Mouse (Mus musculus) left cerebral cortex, adult 2 months (tissue): ENCODE measurements at regions not wholly inside any gene's neighbourhood (a gene's known extent, or its start where the extent isn't known, plus 50 kb on each side); places are given as distances from the start of the nearest gene placed in this dataset.
"Not testable (repeated sequence)": the region's sequence is repeated elsewhere in the genome, so short reads cannot be mapped to it uniquely, and the experiment has no call there.

ENCODE experiments used
- DNase-seq, 2 experiments: peaks; one replicate each; pipeline ENCODE4 v3.0.0; 2021 to 2022; ENCODE audit warnings: low spot score in 2 of 2, mixed read lengths in 1 of 2; ENCODE audit errors: extremely low spot score in 1 of 2
- H3K27ac ChIP-seq: fragments of 200-600 bp; 2 replicates; pipeline ENCODE4 v1.8.1; 2022
- H3K4me3 ChIP-seq: fragments of 200-600 bp; 2 replicates; pipeline ENCODE4 v1.8.1; 2022
- CTCF ChIP-seq: fragments of 200-600 bp; IDR thresholded peaks from 2 replicates; pipeline ENCODE4 v1.8.1; 2022; ENCODE audit warnings: antibody characterized with exemption, mild to moderate bottlenecking, moderate library complexity
- intact Hi-C: fragments of 180-260 bp; cut with DNase I; formaldehyde crosslinking; loops from one replicate; pipeline ENCODE4 v1.15.1; 2025

DNA sequence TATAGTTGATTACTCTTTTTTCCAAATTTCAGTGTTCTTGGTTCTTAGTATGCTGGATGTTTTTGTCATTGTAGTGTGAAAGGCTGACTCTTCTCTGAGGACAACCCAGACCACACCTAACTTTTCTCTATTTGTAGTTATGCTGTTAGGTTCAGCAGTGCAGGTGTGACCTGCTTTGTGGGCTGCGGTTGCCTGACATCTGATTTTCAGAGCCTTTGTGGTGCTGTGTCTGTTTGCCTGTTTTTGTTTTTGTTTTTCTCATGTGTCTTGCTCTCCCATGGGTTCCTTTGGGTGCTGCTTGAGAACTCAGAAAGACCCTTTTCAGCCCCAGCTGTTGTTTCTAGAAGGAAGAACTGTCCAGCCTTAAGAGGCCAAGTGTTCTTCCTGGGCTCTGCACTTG lies 52.0 kb upstream of the Trpm1 start:
- DNase-seq = no peak
- intact Hi-C loops = no loop called here
- no peak for TF ChIP-seq CTCF
- Histone ChIP-seq H3K4me3 (no peak overlapping the region), H3K27ac (no peak overlapping the region)

DNA sequence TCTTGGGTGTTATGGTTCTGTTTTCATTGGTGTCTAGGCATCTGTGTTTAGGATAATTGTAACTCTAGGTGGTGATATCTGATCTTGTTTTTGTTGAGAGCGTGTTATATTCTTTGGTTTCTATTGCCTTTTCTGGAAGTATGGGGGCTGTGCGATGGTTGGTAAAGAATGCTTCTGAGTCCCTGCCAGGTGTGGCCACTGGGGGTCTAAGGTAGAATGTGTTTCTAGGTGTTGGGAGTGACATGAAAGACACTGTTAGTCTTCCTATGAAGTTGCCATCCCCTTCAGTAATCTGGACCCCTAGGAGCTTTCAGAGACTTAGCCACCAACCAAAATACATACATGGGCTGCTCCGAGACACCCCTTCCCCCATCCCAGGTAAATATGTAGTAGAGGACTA lies 54.0 kb upstream of the Trpm1 start:
- intact Hi-C loops = no loop called here
- H3K27ac ChIP-seq = no peak overlapping the region
- TF ChIP-seq CTCF = no peak
- DNase-seq = no peak
- no peak overlapping the region for H3K4me3 ChIP-seq

DNA sequence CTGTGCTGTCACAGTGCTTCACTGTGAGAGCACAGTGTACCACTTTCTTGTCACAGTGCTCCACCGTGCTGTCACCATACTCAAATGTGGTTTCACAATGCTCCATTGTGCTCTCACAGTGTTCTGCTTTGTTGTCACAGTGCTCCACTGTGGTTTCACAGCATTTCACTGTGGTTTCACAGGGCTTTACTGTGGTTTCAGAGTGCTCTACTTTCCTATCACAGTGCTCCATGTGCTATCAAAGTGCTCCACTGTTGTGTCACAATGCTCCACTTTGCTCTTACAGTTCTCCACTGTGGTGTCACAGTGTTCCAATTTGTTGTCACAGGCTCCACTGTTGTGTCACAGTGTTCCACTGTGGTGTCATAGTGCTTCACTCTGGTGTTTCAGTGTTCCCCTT lies 63.6 kb upstream of the Trpm1 start:
- no peak for TF ChIP-seq CTCF
- no peak overlapping the region for H3K27ac ChIP-seq
- no peak for DNase-seq
- intact Hi-C loops = no loop called here
- H3K4me3 ChIP-seq = no peak overlapping the region

GRCm38 (mm10) chr7:64089034-64089433 lies 64.6 kb upstream of the Trpm1 start:
- no peak for DNase-seq
- TF ChIP-seq CTCF = no peak
- no peak overlapping the region for H3K4me3 ChIP-seq
- no peak overlapping the region for H3K27ac ChIP-seq
- intact Hi-C loops = no loop called here

GRCm38 (mm10) chr7:64083978-64084377 lies 69.7 kb upstream of the Trpm1 start:
- H3K27ac ChIP-seq, DNase-seq, intact Hi-C loops, H3K4me3 ChIP-seq: not testable (repeated sequence)

- H3K4me3 ChIP-seq = no peak overlapping the region
- H3K27ac ChIP-seq = no peak overlapping the region
- no peak for DNase-seq
- no peak for TF ChIP-seq CTCF
- intact Hi-C loops = no loop called here
These were observed 71.0 kb upstream of the Trpm1 start for GRCm38 (mm10) chr7:64082651-64083050.

GRCm38 (mm10) chr7:64082201-64082600 lies 71.4 kb upstream of the Trpm1 start:
- no peak for DNase-seq
- no peak for TF ChIP-seq CTCF
- intact Hi-C loops = no loop called here
- Histone ChIP-seq H3K4me3 (no peak overlapping the region), H3K27ac (no peak overlapping the region)

DNA sequence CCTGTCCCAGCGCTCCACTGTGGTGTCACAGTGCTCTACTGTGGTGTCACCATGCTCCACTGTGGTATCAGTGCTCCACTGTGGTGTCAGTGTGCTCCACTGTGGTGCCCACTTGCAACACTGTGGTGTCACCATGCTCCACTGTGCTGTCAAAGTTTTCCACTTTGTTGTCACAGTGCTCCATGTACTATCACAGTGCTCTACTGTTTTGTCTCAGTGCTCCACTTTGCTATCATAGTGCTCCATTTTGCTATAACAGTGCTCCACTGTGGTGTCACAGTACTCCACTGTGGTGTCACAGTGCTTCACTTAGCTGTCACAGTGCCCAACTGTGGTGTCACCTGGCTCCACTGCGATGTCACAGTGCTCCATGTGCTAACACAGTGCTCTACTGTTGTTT lies 72.0 kb upstream of the Trpm1 start:
- no peak overlapping the region for H3K27ac ChIP-seq
- intact Hi-C loops = no loop called here
- no peak for TF ChIP-seq CTCF
- no peak overlapping the region for H3K4me3 ChIP-seq
- DNase-seq = no peak

GRCm38 (mm10) chr7:64081019-64081418 lies 72.6 kb upstream of the Trpm1 start:
- Histone ChIP-seq H3K4me3 (no peak overlapping the region), H3K27ac (no peak overlapping the region)
- intact Hi-C loops = no loop called here
- no peak for DNase-seq
- no peak for TF ChIP-seq CTCF

GRCm38 (mm10) chr7:64079301-64079700 lies 74.3 kb upstream of the Trpm1 start:
- Histone ChIP-seq H3K4me3 (no peak overlapping the region), H3K27ac (no peak overlapping the region)
- intact Hi-C loops = no loop called here
- TF ChIP-seq CTCF = no peak
- DNase-seq = no peak

GRCm38 (mm10) chr7:64078646-64079045 lies 75.0 kb upstream of the Trpm1 start:
- DNase-seq = peak in 1 of 2 experiments; percentile 7
- Histone ChIP-seq H3K27ac (no peak overlapping the region), H3K4me3 (no peak overlapping the region)
- intact Hi-C loops = no loop called here
- no peak for TF ChIP-seq CTCF

GRCm38 (mm10) chr7:64077526-64077925 lies 76.1 kb upstream of the Trpm1 start:
- DNase-seq = peak in 1 of 2 experiments; percentile 9
- Histone ChIP-seq H3K4me3 (no peak overlapping the region), H3K27ac (no peak overlapping the region)
- intact Hi-C loops = no loop called here
- peak; percentile 20; the same call in 1 of the 2 replicates for TF ChIP-seq CTCF

- TF ChIP-seq CTCF = no peak
- no peak for DNase-seq
- Histone ChIP-seq H3K4me3 (no peak overlapping the region), H3K27ac (no peak overlapping the region)
- intact Hi-C loops = no loop called here
These were observed 76.8 kb upstream of the Trpm1 start for GRCm38 (mm10) chr7:64076764-64077360.
